Mouse (Mus musculus) C3H10T1/2 (cell line): ENCODE data around the gene Vmn1r167. TPM values are rescaled to one million over a fixed set of nuclear protein-coding genes. Genes with fewer than 3 reads are reported as not detected.

Source experiments
- polyA plus RNA-seq, 2 experiments: library from polyadenylated mRNA; unstranded; fragments of >200 nt; fragmentation: generic; extraction: Trizol; gene quantifications; one replicate each; pipeline ENCODE4 v1.2.1; 2012; ENCODE audit warnings: missing spikeins in 2 of 2

The Vmn1r167 gene
- not detected for polyA plus RNA-seq

DNA sequence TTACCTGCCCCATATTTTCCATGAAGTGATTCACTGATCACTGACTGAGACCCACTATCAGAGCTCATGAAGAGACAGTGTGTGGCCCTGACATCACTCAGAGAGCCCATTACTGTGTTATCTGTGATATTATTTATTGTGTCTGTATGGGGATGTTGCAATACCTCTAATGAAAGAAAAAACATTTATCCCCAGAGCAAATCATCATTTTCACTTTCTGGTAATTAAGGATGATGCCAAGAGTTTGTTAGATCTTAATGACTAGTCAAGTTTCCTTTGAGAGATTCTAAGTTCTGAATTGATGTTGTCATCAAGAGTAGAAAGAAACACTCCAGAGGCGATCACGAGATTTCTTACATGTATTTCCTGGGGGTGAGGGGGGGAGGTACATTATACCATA is at the start of gene Vmn1r167:
Vmn1r167 (minus strand) TSS at position 101 of the 400 bp plus-strand sequence.

DNA sequence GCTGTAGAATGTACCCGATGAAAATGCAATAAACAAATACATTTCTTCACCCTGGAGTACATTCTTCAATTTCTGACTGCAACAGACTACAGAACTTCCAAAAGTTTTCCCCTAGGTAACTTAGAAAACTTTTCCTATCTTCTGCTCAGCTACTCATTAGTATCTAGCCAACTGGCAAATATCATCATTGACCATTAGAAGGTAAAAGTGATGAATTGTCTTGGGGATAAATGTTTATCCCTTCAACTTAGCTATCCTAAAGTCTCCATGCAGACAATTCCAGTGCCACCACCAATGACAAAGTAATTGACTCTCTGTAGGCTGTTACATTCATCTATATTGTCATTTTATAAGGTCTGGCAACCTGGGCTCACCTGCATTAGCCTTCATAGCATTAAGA is 32.4 kb upstream of the Vmn1r167 start, which contains the start of gene Vmn1r168:
Vmn1r168 (plus strand) TSS at position 301 of the 400 bp plus-strand sequence.

Other genes starting within 250 kb of the Vmn1r167 start
- not detected for gene Gm6902, start 228.3 kb downstream of the Vmn1r167 start, polyA plus RNA-seq
- under 1 TPM; 0.06 to 0.21 TPM for gene Nlrp4e, start 206.0 kb downstream of the Vmn1r167 start, polyA plus RNA-seq
- gene Nlrp5, start 121.3 kb downstream of the Vmn1r167 start, polyA plus RNA-seq = not detected
- not detected for gene Vmn1r168, start 32.5 kb upstream of the Vmn1r167 start, polyA plus RNA-seq
- not detected for gene Vmn1r169, start 68.3 kb upstream of the Vmn1r167 start, polyA plus RNA-seq
- gene Vmn1r170, start 99.0 kb upstream of the Vmn1r167 start, polyA plus RNA-seq = not detected
- not detected for gene Vmn1r171, start 123.5 kb upstream of the Vmn1r167 start, polyA plus RNA-seq
- not detected for gene Vmn1r172, start 151.1 kb upstream of the Vmn1r167 start, polyA plus RNA-seq
- gene Vmn1r173, start 193.5 kb upstream of the Vmn1r167 start, polyA plus RNA-seq = not detected
- not detected for gene Vmn1r174, start 245.1 kb upstream of the Vmn1r167 start, polyA plus RNA-seq